Mouse (Mus musculus) limb, embryonic 10.5 days (tissue): ENCODE data around the gene Serpinb9g. TPM values are rescaled to one million over a fixed set of nuclear protein-coding genes. Genes with fewer than 3 reads are reported as not detected.
"Not testable (repeated sequence)": the region's sequence is repeated elsewhere in the genome, so short reads cannot be mapped to it uniquely, and the experiment has no call there.

ENCODE experiments used
- DNase-seq: peaks from one replicate; pipeline ENCODE4 v3.0.0-alpha.2; 2017; ENCODE audit warnings: low spot score
- H3K27ac ChIP-seq: fragments of 300-500 bp; sonication (generic); 2 replicates; pipeline ENCODE4 v1.5.1; 2016; ENCODE audit warnings: mild to moderate bottlenecking
- H3K27me3 ChIP-seq: fragments of 300-500 bp; sonication (generic); 2 replicates; pipeline ENCODE4 v1.6.1; 2016; ENCODE audit warnings: low read depth, mild to moderate bottlenecking; ENCODE audit not compliant: poor library complexity, severe bottlenecking
- H3K36me3 ChIP-seq: fragments of 300-500 bp; sonication (generic); 2 replicates; pipeline ENCODE4 v1.6.1; 2016; ENCODE audit warnings: mild to moderate bottlenecking, moderate library complexity
- H3K4me1 ChIP-seq: fragments of 300-500 bp; sonication (generic); 2 replicates; pipeline ENCODE4 v1.6.1; 2016
- H3K4me3 ChIP-seq: fragments of 300-500 bp; sonication (generic); 2 replicates; pipeline ENCODE4 v1.5.1; 2016; ENCODE audit warnings: mild to moderate bottlenecking, moderate library complexity
- H3K9me3 ChIP-seq: fragments of 300-500 bp; sonication (generic); replicated peaks from 2 replicates; pipeline ENCODE4 v1.6.1; 2016; ENCODE audit warnings: mild to moderate bottlenecking
- WGBS: fragments of 180-500 bp; shearing (Covaris S2); methylation state at CpG from one replicate; pipeline ENCODE4 v1.1.7; 2016; 5-methylcytosine and 5-hydroxymethylcytosine counted together
- polyA plus RNA-seq: library from polyadenylated mRNA; unstranded; fragments of >200 nt; fragmentation: Nextera tagmentation; extraction: Ambion mirVana; gene quantifications from 2 replicates; pipeline ENCODE4 v1.2.1, GENCODE M21; 2016

Serpinb9g gene
- not detected in 2 replicates for polyA plus RNA-seq

DNA sequence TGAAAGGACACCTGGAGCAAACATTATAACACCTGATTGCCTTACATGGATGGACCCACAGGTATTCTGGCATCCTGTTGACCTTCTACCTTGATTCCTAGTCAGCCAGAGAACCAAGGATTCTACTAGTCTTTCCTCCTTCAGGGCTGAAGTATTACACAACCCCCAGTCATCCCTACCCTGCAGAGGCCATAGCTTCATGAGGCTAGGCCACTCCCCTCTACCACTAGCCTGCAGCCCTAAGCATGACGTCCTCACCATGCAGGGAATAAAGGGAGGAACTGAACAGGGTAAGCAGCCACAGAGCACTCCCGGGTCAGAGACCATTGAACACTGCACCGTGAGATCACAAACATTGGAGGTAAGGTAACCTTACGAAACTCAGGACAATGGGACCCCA lies at the start of gene Serpinb9g:
TSS of gene Serpinb9g (plus strand) at position 301 of the 400 bp plus-strand sequence.
- H3K27ac ChIP-seq, H3K27me3 ChIP-seq, H3K4me1 ChIP-seq, H3K36me3 ChIP-seq, H3K9me3 ChIP-seq, DNase-seq, H3K4me3 ChIP-seq: not testable (repeated sequence)
- 84% methylated on average over 4 of the region's 4 CpGs for WGBS

DNA sequence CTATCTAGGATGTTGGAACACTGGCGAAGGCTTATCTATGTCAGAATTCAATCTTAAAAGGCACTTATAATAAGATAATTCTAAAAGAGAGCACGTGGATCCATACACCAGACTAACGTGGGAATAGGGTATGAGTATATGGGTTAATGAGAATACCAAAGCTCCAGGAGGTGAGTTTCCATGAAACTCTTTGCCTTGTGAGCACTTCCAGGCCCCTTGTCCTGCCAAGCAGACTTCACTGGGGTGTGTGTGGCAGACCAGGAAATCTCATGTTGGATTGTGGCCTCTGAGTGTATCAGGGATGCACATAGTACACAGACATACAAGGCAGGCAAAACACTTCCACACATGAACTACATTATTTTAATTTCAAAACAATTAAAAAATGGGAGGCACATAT lies 718 bp upstream of the Serpinb9g start:
- not testable (repeated sequence) for H3K4me1 ChIP-seq, H3K9me3 ChIP-seq, H3K27me3 ChIP-seq, H3K4me3 ChIP-seq, DNase-seq, H3K27ac ChIP-seq, H3K36me3 ChIP-seq
- WGBS: 86% methylated on average over 3 of the region's 3 CpGs

DNA sequence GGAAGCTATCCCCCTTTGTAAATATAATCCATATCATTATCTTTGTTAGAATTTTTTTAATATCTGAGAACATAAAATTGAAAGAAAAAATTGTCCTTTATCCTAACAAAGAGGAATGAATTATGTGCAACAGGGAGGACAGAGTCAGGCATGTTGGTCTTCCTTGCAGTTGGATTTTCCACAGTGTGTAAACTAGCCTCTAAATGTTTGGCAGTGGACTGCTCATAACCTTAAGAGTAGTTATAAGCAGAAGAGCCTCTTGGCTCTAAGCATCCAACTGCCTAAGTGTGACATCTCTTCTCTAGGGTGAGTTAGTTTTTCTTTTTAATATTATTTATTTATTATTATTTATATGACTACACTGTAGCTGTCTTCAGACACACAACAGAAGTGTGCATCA lies 40.0 kb downstream of the Serpinb9g start:
- DNase-seq: no peak
- Histone ChIP-seq H3K4me3 (no peak overlapping the region), H3K9me3 (no peaks in the 10 kb centered on the region), H3K36me3 (no peaks in the 10 kb centered on the region), H3K4me1 (no peaks in the 10 kb centered on the region), H3K27me3 (no peaks in the 10 kb centered on the region), H3K27ac (no peak overlapping the region)

DNA sequence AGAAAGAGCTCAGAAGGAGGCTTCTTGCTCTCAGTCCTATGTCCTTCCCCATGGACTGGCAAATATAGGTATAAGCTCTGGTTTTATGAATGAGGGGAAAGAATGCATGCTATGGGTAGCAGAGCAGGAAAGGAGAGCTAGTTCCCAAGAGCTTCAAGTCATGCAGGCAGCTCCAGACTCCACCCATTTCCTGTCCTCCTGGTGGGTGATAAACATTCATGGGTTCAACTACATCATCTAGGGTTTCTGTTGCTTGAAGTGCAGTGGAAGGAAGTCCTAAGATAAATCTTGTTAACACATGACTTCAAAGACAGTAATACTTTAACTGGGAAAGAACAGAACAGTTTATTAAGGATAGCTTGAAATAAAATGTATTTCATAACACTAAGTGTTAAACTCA lies 48.2 kb downstream of the Serpinb9g start:
- H3K27me3 ChIP-seq: no peaks in the 10 kb centered on the region
- H3K9me3 ChIP-seq: no peaks in the 10 kb centered on the region
- DNase-seq: no peak
- no peak overlapping the region for H3K27ac ChIP-seq
- H3K36me3 ChIP-seq: no peaks in the 10 kb centered on the region
- H3K4me3 ChIP-seq: no peak overlapping the region
- no peaks in the 10 kb centered on the region for H3K4me1 ChIP-seq

Other genes starting within 250 kb of the Serpinb9g start
- gene Serpinb9e, start 235.2 kb upstream of the Serpinb9g start, polyA plus RNA-seq: not detected in 2 replicates
- not detected in 2 replicates for gene Serpinb9f, start 160.7 kb upstream of the Serpinb9g start, polyA plus RNA-seq
- gene Gm11397, start 89.0 kb upstream of the Serpinb9g start, polyA plus RNA-seq: not detected in 2 replicates
- not detected in 2 replicates for gene Serpinb6d, start 176.6 kb downstream of the Serpinb9g start, polyA plus RNA-seq